Mouse (Mus musculus) c-Kit-positive CD71-positive TER-119-positive erythroid progenitor cells, embryonic 14.5 days (primary cell): ENCODE measurements around the gene Ffar2.

Experiments used
- DNase-seq: peaks from one replicate; pipeline ENCODE4 v3.0.0-alpha.2; 2013; ENCODE audit warnings: low spot score

The Ffar2 gene

DNA sequence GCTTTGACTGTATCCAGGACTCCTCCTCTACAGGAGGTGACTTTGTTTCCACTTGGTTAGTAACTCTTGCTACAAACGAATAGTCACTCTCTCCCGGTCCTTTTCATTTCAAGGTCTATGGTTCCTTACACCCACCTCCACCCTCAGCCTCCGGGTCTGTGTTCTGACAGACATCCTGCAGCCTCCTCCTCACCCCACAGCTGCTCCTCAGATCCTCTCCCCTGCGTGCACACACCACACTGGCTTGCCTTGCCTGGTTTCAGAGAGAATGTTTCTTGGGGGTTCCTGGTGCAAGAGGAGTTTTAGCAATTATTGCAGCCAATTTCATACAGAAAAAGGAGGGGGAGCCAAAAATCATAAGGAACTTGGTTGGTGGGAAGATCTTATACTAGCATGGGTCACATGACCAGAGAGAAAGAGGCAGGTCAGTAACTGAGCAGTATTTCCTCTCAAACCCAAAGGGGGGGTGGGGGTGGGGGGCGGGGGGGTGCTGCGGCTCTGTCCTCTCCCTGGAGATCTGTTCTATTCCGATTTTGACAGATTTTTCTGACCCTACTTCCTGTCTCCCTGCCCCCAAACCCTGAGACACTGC lies 2.6 kb downstream of the Ffar2 start:
- DNase-seq: no peak

- no peak for DNase-seq
Measured at GRCm38 (mm10) chr7:30820131-30820530, 3.4 kb downstream of the Ffar2 start.

- no peak for DNase-seq
Measured at GRCm38 (mm10) chr7:30812291-30812807, 11.2 kb downstream of the Ffar2 start.

GRCm38 (mm10) chr7:30811757-30812290 lies 11.8 kb downstream of the Ffar2 start:
- no peak for DNase-seq

DNA sequence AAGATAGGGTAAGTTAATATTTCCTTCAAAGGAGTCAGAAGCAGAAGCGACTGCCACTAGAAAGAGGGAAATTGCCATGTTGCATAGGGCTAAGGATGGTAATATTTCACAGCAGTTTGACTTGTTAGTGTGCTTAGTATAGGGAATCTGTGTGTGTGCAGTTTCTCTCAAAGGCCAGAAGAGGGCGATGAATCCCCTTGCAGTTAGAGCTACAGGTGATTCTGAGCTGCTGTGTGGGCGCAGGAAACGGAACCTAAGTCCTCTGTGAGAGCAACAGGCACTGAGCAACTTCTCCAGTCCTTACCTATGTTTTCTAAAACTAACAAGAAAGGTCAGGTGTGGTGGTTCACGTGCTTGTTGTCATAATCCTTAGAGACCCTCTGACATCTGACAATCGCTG lies 13.3 kb downstream of the Ffar2 start:
- no peak for DNase-seq

GRCm38 (mm10) chr7:30805924-30806323 lies 17.7 kb downstream of the Ffar2 start:
- DNase-seq: peak; percentile 37

DNA sequence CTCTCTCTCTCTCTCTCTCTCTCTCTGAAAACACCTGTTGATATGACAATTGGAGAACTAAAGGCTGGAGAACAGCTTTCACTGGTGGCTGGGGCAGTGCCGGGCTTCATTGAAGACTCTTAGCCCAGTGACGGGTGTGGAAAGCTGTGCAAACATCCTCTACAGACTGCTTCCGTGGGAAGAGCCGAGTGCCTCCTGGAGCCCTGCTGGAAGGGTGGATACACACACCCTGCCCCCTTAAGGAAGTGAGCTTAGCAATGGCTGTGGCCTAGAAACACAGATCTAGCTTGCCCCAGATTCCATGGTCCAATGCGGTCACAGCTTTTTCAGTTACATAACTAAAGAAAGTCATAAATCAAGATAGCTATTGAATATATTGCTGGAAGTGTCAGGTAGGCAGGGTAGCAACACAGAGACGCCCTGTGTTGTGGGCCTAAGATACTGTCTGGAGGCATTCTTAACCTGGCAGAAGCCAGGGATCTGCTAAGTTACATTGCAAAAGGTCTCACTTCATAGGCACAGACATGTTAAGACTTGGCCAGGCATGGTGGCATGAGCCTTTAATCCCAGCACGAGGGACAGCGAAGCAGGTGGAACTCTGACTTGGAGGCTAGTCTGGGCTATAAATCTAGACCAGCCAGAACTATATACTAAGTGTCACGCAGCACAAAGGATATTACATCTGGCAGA lies 19.4 kb downstream of the Ffar2 start:
- DNase-seq: no peak

- DNase-seq: no peak
Measured at GRCm38 (mm10) chr7:30803256-30803655, 20.3 kb downstream of the Ffar2 start.

DNA sequence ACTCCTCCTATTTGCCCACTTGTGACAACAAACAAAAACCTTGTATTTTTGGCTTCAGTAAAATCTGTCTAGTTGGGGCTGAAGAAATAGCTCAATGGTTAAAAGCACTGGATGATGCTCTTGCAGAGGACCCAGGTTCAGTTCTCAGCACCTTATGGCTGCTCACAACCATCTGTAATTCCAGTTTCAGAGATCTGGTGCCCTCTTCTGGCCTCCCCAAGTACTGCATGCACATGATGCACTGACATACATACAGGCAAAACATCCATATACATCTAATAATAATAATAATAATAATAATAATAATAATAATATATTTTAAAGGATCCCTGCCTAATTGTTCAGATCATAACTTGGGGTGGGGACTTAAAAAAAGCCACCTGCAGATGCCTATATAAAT lies 22.9 kb downstream of the Ffar2 start:
- DNase-seq: no peak

GRCm38 (mm10) chr7:30796790-30797189 lies 26.8 kb downstream of the Ffar2 start:
- DNase-seq: no peak

DNA sequence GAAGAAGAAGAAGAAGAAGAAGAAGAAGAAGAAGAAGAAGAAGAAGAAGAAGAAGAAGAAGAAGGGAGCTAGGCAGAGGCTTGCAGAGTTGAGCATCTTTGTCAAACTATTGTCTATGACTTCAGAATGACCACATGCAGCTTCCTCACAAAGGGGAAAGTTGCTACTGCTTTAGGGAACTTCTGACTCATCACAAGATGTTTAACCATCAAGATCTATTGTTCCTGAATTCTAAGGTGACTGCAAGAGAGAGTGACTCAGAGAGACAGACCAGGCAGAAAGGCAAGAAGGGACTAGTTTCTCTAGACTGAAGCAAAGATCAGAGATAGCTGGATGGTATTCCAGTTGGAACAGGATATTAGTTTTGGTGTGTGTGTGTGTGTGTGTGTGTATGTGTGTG lies 28.7 kb downstream of the Ffar2 start:
- no peak for DNase-seq

DNA sequence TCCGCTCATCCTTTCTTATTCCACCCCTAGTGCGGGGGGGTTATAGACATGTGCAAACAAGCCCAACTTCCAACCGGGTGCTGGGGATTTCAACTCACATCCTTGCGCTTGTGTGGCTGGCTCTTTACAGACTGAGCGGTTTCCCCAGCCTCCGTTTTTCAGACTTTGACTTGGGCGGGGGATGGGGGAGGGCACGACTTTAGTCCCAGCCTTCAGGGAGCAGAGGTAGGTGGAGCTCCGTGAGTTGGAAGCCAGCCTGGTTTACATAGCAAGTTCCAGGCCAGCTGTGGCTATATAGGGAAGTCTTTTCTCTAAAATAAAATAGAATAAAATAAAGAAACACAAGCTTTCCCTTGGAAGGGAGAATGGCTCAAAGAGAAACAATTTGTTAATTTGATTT lies 31.7 kb downstream of the Ffar2 start:
- DNase-seq: no peak

DNA sequence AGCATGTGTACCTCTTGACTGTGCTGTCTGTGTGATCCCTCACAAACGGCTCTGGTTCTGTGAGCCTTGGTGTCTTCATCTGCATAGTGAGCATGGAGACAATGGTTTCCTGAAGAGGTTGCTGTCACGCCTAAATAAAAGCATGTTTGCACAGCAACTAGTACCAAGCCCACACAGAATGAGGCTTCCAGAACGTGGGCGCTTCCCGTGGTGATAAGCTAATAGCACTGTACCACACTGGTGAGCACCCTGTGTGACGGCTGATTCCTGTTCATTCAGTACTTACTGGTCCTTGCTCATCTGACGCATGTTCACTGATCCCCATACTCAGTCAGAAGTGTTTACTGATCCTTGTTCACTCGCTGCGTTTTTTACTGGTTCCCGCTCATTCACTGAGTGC lies 33.4 kb downstream of the Ffar2 start:
- no peak for DNase-seq

GRCm38 (mm10) chr7:30787377-30788022 lies 36.1 kb downstream of the Ffar2 start, which contains the start of gene Krtdap:
Krtdap (plus strand) TSS chr7:30787896.
- DNase-seq: no peak

- no peak for DNase-seq
Measured at GRCm38 (mm10) chr7:30785721-30786546, 37.6 kb downstream of the Ffar2 start.

- no peak for DNase-seq
Measured at GRCm38 (mm10) chr7:30785154-30785553, 38.4 kb downstream of the Ffar2 start.

GRCm38 (mm10) chr7:30782658-30783057 lies 40.9 kb downstream of the Ffar2 start:
- no peak for DNase-seq

DNA sequence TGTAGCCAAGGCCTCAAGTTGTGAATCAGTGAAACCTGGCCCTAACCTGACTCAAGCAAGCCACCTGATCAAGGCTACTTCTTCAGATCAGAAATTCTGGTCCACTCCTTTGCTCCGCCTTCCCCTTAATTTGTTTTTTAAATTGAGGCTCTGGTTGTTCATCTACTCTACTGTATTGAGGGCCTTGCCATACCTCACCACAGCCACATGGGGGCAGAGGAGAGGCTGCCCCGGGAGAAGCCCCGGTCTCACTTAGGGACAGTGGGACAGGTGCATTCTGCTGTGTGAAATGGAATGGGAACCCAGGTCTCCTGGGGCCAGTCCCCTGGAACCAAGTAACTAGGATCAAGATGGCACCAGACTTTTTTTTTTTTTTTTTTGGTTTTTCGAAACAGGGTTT lies 41.8 kb downstream of the Ffar2 start:
- DNase-seq: peak; percentile 8

DNA sequence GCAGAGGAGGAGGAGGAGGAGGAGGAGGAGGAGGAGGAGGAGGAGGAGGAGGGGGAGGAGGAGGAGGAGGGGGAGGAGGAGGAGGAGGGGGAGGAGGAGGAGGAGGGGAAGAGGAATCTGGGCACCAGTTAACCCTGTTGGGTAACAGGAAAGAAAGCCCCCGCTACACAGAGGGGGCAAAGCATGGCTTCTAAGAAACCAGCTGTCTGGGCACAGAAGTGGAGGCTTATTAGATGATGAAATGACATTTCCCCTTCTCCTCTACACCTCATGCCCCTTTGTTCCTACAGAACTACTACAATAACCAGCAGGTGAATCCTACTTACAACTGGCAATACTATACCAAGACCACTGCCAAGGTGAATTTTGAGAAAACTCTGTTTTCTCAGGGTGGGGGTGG lies 45.7 kb downstream of the Ffar2 start:
- no peak for DNase-seq

DNA sequence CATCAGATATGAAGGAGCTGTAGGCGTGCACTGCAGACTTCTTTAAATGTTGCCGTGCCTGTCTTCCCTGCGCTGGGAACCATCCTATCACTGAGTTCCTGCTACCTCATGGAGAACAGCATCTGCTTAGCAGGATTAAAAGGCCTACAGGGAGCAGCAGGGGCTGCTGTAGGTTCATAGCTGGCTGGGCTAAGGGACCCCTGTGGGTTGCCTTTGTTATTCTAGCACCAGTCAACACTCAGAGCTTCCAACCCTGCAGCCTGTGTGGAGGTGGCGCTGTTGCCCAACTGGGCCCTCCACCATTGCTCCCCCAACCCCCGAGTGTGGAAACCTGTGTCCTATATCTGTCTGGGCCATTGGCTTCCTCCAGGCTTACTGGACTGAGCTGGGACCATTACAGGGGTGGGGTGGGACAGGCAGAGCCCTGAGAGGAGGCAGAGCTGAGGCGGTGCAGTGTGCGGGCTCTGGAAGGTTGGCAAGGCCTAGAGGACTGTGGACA lies 46.4 kb downstream of the Ffar2 start:
- DNase-seq: no peak

DNA sequence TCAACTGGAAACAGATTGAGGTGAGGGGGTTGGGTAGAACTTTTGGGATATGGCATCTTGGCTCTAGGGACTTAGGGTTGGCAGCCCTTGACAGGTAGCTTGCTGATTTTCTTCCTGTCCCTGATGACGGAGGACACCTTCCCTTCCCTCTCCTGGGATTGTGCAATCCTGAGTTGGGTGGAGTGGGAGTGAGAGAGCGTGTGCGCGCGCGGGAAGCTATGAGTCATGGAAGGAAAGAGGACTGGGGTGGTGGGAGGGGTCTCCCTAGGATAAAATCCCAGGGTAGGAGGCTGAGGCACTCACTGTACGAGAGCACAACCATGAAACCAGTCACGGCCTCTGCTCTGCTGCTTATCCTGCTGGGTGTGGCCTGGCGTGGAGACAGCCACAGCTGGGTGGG lies 47.5 kb downstream of the Ffar2 start:
- no peak for DNase-seq

- DNase-seq: no peak
Measured at GRCm38 (mm10) chr7:30769236-30769635, 54.3 kb downstream of the Ffar2 start.
